Mouse (Mus musculus): ENCODE data around the gene Cap1. TPM values are rescaled to one million over a fixed set of nuclear protein-coding genes. Genes with fewer than 3 reads are reported as not detected.

Cap1 gene
- 71.0 and 74.8 TPM in 2 replicates for polyA plus RNA-seq (2015; fragmentation: Nextera tagmentation; extraction: Ambion mirVana)

GRCm38 (mm10) chr4:122885768-122886578 is at the start of gene Cap1:
Gene Cap1, minus strand, starts transcription at chr4:122886056.
- no peaks in the 10 kb centered on the region for H3K36me3 ChIP-seq
- H3K4me3 ChIP-seq (replicated peaks), result peak within 1 kb of the TSS; percentile 83
- under 1% methylated on average over 49 of the region's 49 CpGs for WGBS
- no peaks in the 10 kb centered on the region for H3K27me3 ChIP-seq (replicated peaks)
- peaks cover 19% of the 10 kb centered on the region for H3K4me1 ChIP-seq
- H3K9me3 ChIP-seq, result no peaks in the 10 kb centered on the region
- peak; percentile 95 for ATAC-seq (ENCODE audit: insufficient read depth, low FRiP score, low read depth)
- H3K27ac ChIP-seq, result peak within 1 kb of the TSS; percentile 100
- H3K4me2 ChIP-seq, result peak within 1 kb of the TSS; percentile 78
- H3K9ac ChIP-seq, result peak within 1 kb of the TSS; percentile 86

GRCm38 (mm10) chr4:122933857-122934256 is 48.0 kb upstream of the Cap1 start:
- no peaks in the 10 kb centered on the region for H3K4me1 ChIP-seq
- H3K27me3 ChIP-seq (replicated peaks), result no peaks in the 10 kb centered on the region
- H3K4me3 ChIP-seq (replicated peaks), result no peak overlapping the region
- no peak overlapping the region for H3K9ac ChIP-seq
- no peak overlapping the region for H3K4me2 ChIP-seq
- H3K9me3 ChIP-seq, result no peaks in the 10 kb centered on the region
- H3K27ac ChIP-seq, result no peak overlapping the region
- 28% methylated on average over 3 of the region's 3 CpGs for WGBS
- ATAC-seq (ENCODE audit: insufficient read depth, low FRiP score, low read depth), result no peak
- no peaks in the 10 kb centered on the region for H3K36me3 ChIP-seq

- Histone ChIP-seq H3K4me2 (no peak overlapping the region), H3K27ac (no peak overlapping the region), H3K36me3 (no peaks in the 10 kb centered on the region), H3K4me3 (replicated peaks) (no peak overlapping the region), H3K9ac (no peak overlapping the region), H3K27me3 (replicated peaks) (no peaks in the 10 kb centered on the region), H3K9me3 (no peaks in the 10 kb centered on the region), H3K4me1 (no peaks in the 10 kb centered on the region)
- 55% methylated on average over 3 of the region's 3 CpGs for WGBS
- no peak for ATAC-seq (ENCODE audit: insufficient read depth, low FRiP score, low read depth)
These were observed 47.3 kb upstream of the Cap1 start for GRCm38 (mm10) chr4:122933051-122933591.

DNA sequence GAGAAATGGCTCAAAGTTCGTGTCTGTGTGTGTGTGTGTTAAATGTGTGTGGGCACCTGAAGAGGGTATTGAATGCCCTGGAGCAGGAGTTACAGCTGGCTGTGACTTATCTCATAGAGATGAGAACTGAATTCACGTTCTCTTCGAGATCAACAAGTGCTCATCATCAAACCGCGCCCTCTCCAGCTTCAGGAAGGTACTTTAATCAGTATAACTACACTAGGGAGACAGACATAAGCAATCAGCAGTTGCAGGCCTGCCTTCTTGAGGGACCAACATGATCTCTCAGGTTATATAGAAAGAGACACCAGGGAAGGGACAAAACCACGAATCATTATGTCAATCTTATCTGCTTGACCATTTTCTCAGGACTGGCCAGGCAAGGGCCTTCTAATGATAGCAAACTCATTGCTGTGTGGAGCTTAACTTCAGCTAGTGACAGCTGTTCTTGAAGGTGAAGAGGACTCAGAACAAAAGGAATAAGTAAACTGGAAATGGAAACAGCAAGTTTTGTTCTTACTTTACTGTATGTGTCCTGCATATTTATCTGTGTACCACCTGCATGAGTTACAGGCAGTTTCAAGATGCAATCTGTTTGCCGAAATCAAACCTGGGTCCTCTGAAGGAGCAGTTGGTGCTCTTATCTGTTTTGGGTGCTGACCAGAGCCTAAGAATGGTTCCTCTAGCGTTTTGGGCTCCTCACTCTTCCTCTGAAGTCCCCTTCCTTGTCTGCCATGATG is 46.6 kb upstream of the Cap1 start:
- Histone ChIP-seq H3K9ac (no peak overlapping the region), H3K9me3 (no peaks in the 10 kb centered on the region), H3K4me3 (replicated peaks) (no peak overlapping the region), H3K4me2 (no peak overlapping the region), H3K27me3 (replicated peaks) (no peaks in the 10 kb centered on the region), H3K36me3 (no peaks in the 10 kb centered on the region), H3K4me1 (no peaks in the 10 kb centered on the region), H3K27ac (no peak overlapping the region)
- WGBS, result 68% methylated on average over 8 of the region's 8 CpGs
- ATAC-seq (ENCODE audit: insufficient read depth, low FRiP score, low read depth), result no peak

- ATAC-seq (ENCODE audit: insufficient read depth, low FRiP score, low read depth), result no peak
These were observed 45.2 kb upstream of the Cap1 start for GRCm38 (mm10) chr4:122930939-122931590.

DNA sequence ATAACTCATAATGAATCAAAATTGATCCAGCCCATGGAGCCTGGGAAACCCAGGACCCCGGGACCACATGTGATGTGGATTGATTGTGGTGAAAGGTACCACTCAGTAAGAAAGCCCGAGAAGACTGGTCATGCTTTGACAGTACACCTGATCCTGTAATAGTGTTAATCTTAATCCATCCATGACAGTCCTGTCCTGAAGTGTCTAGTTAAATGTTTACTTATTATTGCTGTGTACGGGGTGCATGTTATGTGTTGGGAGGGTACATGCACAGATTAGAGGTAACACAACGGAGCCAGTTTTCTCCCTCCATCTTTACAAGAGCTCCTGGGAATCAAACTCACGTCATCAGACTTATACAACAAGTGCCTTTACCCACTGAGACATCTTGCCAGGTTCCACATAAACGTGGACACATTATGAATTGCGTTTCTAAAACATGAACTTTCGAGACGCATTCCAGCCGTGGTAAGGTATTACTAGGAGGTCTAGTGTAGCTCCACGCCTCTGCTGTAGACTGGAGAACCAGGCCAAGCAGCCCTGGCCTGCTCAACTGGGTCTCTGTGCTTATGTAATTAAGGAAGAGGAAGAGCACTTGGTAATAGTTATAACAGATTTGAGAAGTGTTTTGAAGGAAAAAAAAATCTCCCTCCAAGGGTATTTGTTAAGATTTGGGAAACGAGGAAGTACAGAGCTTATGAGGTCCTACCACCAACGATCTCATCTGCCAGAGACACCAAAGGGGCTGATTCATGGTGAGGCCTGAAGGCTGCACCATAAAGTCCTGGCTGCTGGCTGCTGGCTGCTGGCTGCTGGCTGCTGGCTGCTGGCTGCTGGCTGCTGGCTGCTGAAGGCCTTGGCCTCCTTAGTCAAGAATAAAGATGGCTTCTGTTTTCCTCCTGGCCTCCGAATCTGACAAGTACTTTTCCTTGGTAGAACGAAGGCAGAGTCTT is 37.8 kb upstream of the Cap1 start:
- Histone ChIP-seq H3K27me3 (replicated peaks) (no peaks in the 10 kb centered on the region), H3K27ac (no peak overlapping the region), H3K4me2 (no peak overlapping the region), H3K9ac (no peak overlapping the region), H3K4me3 (replicated peaks) (no peak overlapping the region), H3K9me3 (no peaks in the 10 kb centered on the region), H3K4me1 (no peaks in the 10 kb centered on the region), H3K36me3 (no peaks in the 10 kb centered on the region)
- WGBS, result 71% methylated on average over 15 of the region's 15 CpGs
- ATAC-seq (ENCODE audit: insufficient read depth, low FRiP score, low read depth), result no peak

More at GRCm38 (mm10) chr4:122930939-122931590, 45.2 kb upstream of the Cap1 start:
- Histone ChIP-seq H3K27ac (no peak overlapping the region), H3K4me3 (replicated peaks) (no peak overlapping the region), H3K9me3 (no peaks in the 10 kb centered on the region), H3K9ac (no peak overlapping the region), H3K27me3 (replicated peaks) (no peaks in the 10 kb centered on the region), H3K36me3 (no peaks in the 10 kb centered on the region), H3K4me1 (no peaks in the 10 kb centered on the region), H3K4me2 (no peak overlapping the region)
- WGBS, result 83% methylated on average over 2 of the region's 2 CpGs

- Histone ChIP-seq H3K36me3 (no peaks in the 10 kb centered on the region), H3K27ac (no peak overlapping the region), H3K9me3 (no peaks in the 10 kb centered on the region), H3K27me3 (replicated peaks) (no peaks in the 10 kb centered on the region), H3K4me3 (replicated peaks) (no peak overlapping the region), H3K4me2 (no peak overlapping the region), H3K9ac (no peak overlapping the region), H3K4me1 (no peaks in the 10 kb centered on the region)
- no peak for ATAC-seq (ENCODE audit: insufficient read depth, low FRiP score, low read depth)
- WGBS, result 38% methylated on average over 1 of the region's 1 CpGs
These were observed 37.0 kb upstream of the Cap1 start for GRCm38 (mm10) chr4:122922841-122923240.

DNA sequence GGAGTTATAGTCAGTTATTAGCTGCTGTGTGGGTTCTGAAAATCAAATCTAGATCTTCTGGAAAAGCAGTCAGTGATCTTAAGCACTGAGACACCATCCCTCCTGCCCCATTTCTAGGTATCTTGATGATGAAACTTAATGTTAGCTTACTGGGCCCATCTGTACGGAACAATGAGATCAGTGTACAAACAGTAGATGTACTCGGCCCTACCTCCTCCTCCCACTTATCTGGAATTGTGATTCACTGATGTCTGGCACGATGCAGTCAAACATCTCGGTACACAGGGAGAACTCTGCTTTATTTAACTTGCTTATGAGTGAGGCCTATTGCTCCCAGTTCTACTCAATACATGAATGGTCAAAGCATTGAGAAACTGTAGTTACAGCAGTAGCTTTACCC is 30.1 kb upstream of the Cap1 start:
- no peaks in the 10 kb centered on the region for H3K36me3 ChIP-seq
- no peak overlapping the region for H3K9ac ChIP-seq
- no peaks in the 10 kb centered on the region for H3K27me3 ChIP-seq (replicated peaks)
- H3K27ac ChIP-seq, result no peak overlapping the region
- no peaks in the 10 kb centered on the region for H3K4me1 ChIP-seq
- no peaks in the 10 kb centered on the region for H3K9me3 ChIP-seq
- ATAC-seq (ENCODE audit: insufficient read depth, low FRiP score, low read depth), result no peak
- WGBS, result 78% methylated on average over 4 of the region's 4 CpGs
- no peak overlapping the region for H3K4me3 ChIP-seq (replicated peaks)
- H3K4me2 ChIP-seq, result no peak overlapping the region

- WGBS, result 68% methylated on average over 7 of the region's 7 CpGs
These were observed 28.3 kb upstream of the Cap1 start for GRCm38 (mm10) chr4:122914186-122914585.

GRCm38 (mm10) chr4:122912613-122913012 is 26.8 kb upstream of the Cap1 start:
- Histone ChIP-seq H3K36me3 (no peaks in the 10 kb centered on the region), H3K4me2 (no peak overlapping the region), H3K9ac (no peak overlapping the region), H3K4me3 (replicated peaks) (no peak overlapping the region), H3K9me3 (no peaks in the 10 kb centered on the region), H3K27me3 (replicated peaks) (no peaks in the 10 kb centered on the region), H3K27ac (no peak overlapping the region), H3K4me1 (no peaks in the 10 kb centered on the region)
- 67% methylated on average over 5 of the region's 5 CpGs for WGBS
- ATAC-seq (ENCODE audit: insufficient read depth, low FRiP score, low read depth), result no peak

More at GRCm38 (mm10) chr4:122914186-122914585, 28.3 kb upstream of the Cap1 start:
- Histone ChIP-seq H3K4me3 (replicated peaks) (no peak overlapping the region), H3K4me1 (no peaks in the 10 kb centered on the region), H3K9me3 (no peaks in the 10 kb centered on the region), H3K4me2 (no peak overlapping the region), H3K9ac (no peak overlapping the region), H3K27ac (no peak overlapping the region), H3K36me3 (no peaks in the 10 kb centered on the region), H3K27me3 (replicated peaks) (no peaks in the 10 kb centered on the region)
- ATAC-seq (ENCODE audit: insufficient read depth, low FRiP score, low read depth), result no peak

- no peaks in the 10 kb centered on the region for H3K36me3 ChIP-seq
- H3K4me2 ChIP-seq, result no peak overlapping the region
- no peak overlapping the region for H3K27ac ChIP-seq
- H3K9ac ChIP-seq, result no peak overlapping the region
- no peaks in the 10 kb centered on the region for H3K9me3 ChIP-seq
- no peaks in the 10 kb centered on the region for H3K4me1 ChIP-seq
- no peak overlapping the region for H3K4me3 ChIP-seq (replicated peaks)
- ATAC-seq (ENCODE audit: insufficient read depth, low FRiP score, low read depth), result no peak
- no peaks in the 10 kb centered on the region for H3K27me3 ChIP-seq (replicated peaks)
- 44% methylated on average over 6 of the region's 6 CpGs for WGBS
These were observed 24.7 kb upstream of the Cap1 start for GRCm38 (mm10) chr4:122910577-122910976.
